Mouse (Mus musculus) liver, postnatal 0 days (tissue): ENCODE data around the gene Plekhg3.

ENCODE experiments used
- CTCF ChIP-seq: sonication (generic); IDR thresholded peaks from 2 replicates; pipeline ENCODE4 v1.5.1; 2016; ENCODE audit warnings: antibody characterized with exemption, low read depth
- EP300 ChIP-seq: IDR thresholded peaks from 2 replicates; pipeline ENCODE4 v1.6.1; 2016; ENCODE audit warnings: antibody characterized with exemption, low read depth, mild to moderate bottlenecking

- no peak for TF ChIP-seq CTCF
- TF ChIP-seq EP300: no peak
Measured at GRCm38 (mm10) chr12:76618175-76618574, 87.5 kb downstream of the Plekhg3 start.
